Mouse (Mus musculus) spleen, embryonic (tissue): ENCODE data around the gene Dnah2.

ENCODE experiments used
- CTCF ChIA-PET: fragments of 350-600 bp; sonication (Branson Sonifier 250); formaldehyde crosslinking; loops from one replicate; lab custom pipeline; 2022; lab: Charles Lee

The Dnah2 gene

DNA sequence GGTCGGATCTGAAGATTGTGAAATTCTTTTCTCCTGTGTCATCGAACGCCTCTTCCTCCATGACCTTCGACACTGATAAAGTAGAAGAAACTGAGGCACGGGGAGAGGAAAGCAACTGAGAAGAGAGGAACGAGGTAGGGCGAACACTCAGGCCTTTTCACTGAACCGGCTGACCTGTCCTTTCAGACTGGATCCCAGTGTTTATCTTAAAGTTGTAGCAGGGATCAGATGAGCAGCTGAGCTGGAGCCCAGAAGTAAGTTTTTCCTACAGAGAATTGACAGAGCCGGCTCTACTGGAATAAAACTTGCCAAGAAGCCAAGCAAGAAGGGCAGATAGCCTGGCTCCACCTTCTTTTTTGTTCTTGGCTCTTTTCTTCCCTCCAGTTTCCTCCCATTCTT, 178.1 kb downstream of the Dnah2 start:
- CTCF ChIA-PET, result interaction anchor here (0.6 kb wide), 1 partner anchor 8 kb away, joined by 5 read pairs; no protein-coding TSS in a partner anchor
